Mouse (Mus musculus) common myeloid progenitor, adult 5-6 weeks (primary cell): ENCODE results near the gene Adcy5. TPM values are rescaled to one million over a fixed set of nuclear protein-coding genes. Genes with fewer than 3 reads are reported as not detected.

Experiments used
- ATAC-seq: replicated peaks from 2 replicates; pipeline ENCODE4 v1.8.0; 2016; ENCODE audit warnings: low read depth, mild to moderate bottlenecking, moderate TSS enrichment, inconsistent platforms; ENCODE audit not compliant: poor library complexity, severe bottlenecking
- total RNA-seq: library from RNA; stranded (forward); fragments of 200-1000, 187-1606 nt; gene quantifications from 2 replicates; pipeline ENCODE4 v1.2.3, GENCODE M21; 2017

Adcy5 gene
- total RNA-seq, 1 experiment from 2014 or later = not detected

DNA sequence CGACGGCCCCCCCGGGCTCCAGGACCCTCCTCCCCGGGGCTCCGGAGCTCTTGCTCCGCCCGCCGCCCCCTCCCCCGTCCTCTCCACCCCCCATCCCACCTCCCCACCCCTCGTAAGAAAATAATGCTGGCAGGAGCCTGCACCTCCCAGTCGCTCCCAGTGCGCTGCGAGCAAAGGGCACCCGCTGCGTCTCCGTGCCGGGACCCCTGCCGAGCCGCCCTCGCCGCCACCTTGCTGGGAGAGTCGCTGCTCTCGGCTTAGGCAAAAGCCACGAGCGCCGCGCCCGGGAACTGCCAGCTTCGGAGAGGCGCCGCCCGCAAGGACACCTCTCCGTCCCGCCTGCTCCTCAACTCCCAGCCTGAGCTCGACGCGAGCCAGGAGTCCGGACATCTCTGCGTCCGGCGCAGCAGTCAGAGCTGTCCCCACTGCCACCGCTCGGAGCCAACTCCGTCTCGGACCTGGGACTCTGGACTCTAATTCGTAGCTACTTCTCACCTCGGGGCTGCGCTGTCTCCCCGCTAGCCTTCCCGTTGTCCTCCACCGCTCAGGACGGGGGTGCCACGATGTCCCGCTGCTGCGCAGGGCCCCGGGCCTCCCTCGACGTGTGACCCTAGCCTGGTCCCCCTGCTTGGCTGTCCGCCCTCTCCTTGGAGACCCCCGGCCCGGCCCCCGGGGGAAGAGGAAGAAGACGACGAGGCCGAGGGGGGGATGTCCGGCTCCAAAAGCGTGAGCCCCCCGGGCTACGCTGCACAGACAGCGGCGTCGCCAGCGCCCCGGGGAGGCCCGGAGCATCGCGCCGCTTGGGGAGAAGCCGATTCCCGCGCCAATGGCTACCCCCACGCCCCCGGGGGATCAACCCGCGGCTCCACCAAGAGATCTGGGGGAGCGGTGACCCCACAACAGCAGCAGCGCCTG, 971 bp downstream of the Adcy5 start:
- no peak for ATAC-seq

DNA sequence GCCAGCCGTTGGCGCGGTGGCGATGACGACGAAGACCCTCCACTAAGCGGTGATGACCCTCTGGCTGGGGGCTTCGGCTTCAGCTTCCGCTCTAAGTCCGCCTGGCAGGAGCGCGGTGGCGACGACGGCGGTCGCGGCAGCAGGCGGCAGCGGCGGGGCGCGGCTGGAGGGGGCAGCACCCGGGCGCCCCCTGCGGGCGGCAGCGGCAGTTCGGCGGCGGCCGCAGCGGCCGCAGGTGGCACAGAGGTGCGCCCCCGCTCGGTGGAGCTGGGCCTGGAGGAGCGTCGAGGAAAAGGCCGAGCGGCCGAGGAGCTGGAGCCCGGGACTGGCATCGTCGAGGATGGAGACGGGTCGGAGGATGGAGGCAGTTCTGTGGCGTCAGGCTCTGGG, 1.6 kb downstream of the Adcy5 start:
- ATAC-seq = peak; percentile 52

DNA sequence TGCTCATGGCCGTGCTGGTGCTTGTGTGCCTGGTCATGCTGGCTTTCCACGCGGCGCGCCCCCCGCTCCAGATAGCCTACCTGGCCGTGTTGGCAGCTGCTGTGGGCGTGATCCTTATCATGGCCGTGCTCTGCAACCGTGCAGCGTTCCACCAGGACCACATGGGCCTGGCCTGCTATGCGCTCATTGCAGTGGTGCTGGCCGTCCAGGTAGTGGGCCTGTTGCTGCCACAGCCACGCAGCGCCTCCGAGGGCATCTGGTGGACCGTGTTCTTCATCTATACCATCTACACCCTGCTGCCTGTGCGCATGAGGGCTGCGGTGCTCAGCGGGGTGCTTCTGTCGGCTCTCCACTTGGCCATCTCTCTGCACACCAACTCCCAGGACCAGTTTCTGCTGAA, 2.2 kb downstream of the Adcy5 start:
- ATAC-seq = no peak

DNA sequence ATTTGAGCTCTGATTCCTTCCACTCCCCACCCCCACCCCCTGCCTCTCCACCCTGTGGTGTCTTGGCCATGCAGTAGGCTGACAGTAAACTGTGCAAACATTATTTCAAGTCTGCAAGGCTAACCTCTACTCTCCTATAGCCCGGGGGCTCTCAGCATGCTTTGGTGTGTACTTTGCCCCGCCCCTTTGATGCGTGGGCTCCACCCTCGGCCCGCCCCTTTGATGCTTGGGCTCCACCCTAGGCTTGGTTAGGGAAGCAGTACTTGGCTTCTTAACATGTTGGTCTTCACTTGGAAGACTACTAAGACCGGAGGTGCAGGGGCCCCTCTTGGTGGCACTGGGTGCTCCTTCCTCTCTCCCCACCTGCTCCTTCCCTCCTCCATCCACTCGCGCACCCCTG, 4.9 kb downstream of the Adcy5 start:
- no peak for ATAC-seq

DNA sequence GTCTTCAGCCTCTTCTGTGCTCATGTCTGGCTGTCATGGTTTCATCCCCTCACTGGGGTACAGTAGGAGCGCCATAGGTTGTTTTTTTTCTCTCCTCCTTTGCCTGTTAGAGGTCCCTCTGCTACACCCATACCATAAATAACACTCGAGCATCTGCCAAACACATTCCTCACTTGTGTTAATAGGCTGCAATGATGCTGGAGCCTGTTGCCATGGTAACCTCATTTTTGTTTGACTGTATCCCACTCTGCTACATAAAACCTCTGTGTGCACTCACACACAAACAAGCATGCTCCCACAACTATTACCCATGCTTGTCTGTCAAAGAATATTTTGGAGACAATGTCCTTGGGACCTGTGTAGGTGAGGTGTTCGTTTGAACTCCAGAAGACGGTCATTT, 5.3 kb downstream of the Adcy5 start:
- no peak for ATAC-seq

DNA sequence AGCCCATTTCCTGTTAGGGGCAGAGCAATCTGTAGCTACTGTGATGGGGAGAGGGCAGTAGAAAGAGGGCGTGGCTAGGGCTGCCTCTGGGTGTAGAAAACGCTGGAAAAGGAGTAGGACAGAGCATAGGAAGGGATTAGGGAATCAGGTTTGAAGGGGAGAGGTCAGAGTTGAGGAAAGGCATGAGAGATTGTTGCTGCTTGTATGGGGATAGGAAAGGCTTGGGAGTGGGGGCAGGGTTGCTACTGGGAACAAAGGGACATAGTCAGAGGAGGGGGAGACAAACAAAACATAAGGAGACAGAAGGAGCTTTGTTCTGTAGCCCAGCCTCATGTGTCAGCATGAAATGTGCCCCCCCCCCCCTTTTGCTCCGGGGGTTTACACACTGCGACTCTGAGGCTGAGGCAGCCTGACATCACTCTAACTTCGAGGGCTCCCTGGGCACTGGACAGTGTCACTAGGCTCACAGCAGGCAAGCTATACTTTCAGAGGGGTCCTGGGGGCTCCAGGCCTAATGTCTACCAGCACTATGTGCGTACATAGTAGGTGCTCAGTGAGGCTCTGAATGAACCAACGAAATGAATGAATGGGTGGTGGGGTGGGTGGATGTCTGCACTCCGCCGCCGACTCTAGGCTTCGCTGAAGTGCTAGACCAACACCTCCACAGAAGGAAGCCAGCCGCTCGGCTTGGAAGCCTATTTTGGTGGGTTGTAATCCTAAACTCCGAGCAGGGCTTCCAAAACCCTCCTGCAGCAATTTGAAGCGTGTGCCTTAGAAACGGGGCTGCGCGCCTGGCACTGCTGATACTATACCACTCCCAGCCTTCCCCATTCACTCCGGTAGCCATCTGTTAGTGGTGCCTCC, 9.9 kb downstream of the Adcy5 start:
- ATAC-seq = no peak

DNA sequence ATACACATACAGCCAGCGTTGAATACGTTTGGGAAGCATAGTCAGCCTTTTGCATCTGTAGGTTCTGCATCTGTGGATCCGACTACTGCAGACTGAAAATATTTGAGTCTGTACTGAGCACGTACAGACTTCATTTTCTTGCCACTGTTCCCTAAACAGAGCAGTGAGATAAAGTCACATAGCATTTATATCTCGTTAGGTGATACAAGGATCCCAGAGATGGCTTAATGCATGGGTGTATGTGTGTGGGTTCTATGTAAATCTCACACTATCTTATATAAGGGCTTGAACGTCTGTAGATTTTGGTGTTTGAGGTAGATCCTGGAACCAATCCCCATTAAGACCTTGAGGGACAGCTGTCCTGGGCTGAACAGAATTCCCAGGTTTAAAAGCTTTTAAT, 10.7 kb downstream of the Adcy5 start:
- ATAC-seq = no peak

DNA sequence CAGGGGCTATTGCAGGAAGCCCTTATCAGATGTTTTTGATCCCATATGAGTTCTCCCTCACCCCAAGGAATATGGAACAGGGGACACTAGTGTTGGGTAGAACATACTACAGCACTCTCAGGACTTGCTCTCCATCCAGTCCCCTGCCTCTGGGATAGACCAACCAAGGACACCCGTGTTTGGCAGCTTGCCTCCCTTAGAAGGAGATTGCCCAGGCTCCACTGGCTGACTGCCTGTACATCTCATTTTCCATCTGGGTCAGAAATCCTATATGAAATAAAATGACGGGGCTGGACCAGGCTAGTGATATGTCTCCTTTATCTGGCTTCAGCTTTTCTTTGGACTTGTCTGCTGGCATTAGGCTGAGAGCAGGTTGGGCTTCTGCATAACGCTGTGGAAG, 11.1 kb downstream of the Adcy5 start:
- no peak for ATAC-seq

DNA sequence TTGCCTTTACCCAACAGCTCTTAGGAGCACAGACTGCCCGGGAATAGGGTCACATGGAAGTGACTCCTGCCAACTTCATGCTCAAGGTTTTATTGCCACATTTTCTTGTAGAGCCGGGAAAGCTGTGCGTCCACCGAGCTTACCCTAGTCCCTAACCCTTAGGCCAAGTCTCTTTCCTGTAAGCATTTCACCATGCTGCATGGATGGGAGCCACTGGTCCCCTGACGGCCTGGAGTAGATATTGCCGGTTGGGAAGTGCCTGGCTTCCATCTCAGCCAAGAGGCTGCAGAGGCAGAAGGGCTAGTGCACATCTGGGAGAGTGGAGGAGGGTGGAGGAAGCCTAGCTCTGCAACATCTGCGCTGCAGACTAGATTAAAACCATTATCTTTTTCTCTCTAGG, 14.8 kb downstream of the Adcy5 start:
- no peak for ATAC-seq

DNA sequence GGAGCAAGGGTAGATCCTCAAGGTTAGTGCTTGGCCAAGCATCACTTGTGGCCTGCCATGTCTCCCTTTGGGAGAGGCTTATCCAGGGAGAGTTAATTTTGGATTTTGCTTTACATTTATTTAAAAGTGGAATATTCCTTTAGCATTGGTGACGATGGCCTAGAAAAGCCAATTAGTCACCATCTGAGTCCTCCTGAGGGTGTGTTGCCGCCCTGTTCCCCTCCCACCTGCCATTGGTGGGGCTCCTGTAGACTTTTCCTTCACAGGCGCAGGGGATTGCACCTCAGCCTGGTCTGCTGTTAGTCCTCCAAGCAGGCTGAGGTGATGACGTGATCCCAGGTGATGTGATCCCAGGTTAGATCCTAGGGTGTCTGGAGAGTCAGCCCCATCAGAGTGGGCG, 17.5 kb downstream of the Adcy5 start:
- no peak for ATAC-seq

DNA sequence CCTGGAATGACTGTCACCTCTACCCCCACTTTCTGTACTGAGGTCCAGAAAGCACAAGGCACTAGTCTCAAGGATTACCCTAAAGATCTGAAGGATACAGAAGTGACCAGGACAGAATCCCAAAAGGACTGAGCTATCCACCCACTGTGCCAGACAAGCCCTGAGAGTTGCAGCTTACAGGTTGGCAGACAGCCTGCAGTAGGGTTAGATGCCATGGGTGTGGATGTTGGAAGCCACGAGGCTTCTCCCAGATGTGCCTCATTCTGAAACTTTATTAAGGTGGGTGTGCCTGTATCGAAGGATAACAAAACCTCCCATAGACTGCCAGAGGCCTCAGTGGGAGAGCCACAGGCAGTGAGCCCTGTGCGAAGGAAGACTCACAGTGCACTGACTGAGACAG, 23.8 kb downstream of the Adcy5 start:
- no peak for ATAC-seq

DNA sequence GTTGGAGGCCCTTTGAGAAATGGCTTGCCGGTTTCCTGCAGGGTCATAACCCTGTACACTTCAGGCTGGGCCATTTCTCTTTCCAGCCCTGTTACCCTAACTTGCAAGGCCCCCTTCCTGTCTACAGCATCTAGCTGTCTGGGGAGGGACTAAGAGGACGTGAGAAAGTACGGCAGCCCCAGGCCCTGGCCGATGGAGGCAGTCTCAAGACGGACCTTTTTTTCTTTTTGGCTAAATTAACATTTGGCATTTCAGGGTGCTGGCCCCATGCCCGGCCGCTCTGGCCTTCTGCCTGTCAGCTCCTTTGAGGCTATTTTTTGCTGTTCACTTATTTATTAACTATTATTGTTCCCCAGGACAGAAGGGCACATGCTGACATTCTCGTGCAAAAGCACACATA, 24.4 kb downstream of the Adcy5 start:
- no peak for ATAC-seq

DNA sequence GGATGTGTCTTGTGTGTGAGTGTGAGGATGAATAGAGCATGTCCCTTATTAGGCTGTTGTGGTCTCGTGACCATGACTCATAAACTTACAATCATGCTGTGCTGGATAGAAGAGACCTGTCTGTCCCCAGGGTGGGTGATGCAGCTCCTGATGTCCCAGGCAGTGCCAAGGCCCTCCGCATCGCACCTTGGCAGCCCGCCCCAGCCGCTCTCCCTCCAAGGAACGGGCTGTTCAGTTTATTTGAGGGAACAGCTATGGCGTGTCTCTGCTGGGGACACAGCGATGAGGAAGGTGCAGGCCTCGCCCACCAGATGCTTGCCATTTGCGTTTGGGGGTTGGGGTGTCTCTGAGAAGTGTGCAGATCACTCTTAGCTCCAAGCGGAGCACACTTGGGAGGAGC, 28.5 kb downstream of the Adcy5 start:
- ATAC-seq = no peak

DNA sequence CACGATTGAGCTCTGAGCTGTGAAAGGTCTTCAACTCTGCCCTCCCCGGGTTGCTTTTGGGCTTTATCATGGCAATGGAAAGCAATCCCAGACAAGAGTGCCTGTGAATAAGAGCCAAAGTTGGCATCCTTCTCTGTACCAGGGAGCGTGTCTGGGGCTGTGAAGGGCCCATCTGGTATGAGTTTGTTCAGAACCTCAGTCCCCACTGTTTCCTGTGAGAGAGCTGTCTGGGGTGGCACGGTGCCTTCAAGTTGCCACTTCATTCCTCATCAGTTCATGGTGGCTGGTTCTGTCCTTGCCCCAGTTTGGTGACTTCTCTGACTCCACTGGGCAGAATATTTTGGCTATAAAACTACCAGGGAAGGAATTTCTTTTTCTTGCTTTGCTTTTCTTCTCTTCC, 33.4 kb downstream of the Adcy5 start:
- no peak for ATAC-seq

DNA sequence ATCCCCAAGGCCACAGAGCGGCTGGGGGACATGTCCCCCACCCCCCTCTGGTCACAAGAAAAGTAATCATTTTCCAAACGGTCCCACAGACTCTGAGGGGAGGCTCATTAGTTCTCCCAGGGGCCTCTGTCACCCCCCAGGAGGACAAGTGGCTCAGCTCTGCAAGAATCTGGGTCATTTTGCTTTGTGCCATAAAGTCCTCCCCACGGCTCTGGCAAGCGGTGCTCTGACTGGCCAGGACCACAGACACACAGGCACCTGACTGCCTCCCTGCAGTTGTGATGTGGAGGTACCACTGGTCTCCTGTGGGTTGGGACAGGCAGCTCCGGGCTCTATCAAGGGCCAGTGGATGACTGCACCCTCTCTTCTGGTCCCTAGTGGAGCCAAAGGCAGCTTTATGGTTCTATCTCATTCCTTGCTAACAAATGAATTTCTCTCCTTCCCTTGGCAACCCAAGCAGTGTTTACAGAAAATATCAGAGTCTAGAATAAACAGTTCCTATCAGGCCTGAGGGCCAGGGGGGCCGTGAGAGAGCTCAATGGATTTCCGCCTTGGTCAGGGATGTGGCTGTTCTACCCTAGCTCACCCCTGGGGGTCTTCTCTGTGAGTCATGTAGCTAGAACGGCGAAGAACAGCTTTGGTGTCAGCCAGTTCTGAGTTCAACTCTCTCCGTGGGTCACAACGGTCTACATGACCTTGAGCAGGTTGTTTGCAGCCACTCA, 34.9 kb downstream of the Adcy5 start:
- ATAC-seq = no peak

DNA sequence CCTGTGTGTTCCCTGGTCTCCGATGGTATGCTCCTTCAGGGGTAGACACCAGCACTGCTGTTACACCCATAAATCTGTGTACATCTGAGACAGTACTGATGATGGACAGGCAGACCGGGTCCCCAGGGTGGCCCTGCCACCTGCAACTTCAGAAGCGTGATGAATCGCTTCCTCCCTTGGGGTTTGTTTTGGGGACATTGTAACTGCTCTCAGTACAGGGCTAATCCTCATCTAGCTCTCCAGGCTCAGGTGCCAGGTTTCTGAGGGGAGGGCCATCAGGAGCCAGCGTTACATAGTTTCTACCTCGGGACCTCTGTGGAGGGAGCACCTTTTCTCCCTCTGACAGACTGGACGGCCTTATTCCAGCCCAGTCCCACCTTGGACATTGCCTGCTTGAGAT, 36.1 kb downstream of the Adcy5 start:
- ATAC-seq = no peak

DNA sequence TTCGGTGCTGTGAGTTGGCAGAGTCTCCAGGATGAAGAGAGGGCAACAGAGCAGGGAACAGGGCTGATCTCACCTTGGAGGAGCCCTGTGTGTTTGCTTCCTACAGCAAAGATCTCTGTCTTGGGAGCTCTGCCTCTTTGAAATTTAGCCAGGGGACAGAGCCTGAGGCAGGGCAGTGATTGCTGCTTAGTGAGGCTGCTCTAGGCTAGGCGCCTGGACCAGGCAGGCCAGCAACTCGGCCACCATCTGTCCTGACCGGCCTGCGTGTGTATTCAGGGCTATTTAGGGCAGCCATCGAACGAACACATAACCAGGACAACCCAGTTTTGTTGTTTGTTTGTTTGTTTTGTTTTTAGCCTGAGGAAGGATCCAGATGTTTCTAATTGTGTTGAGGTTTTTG, 36.6 kb downstream of the Adcy5 start:
- ATAC-seq = no peak

DNA sequence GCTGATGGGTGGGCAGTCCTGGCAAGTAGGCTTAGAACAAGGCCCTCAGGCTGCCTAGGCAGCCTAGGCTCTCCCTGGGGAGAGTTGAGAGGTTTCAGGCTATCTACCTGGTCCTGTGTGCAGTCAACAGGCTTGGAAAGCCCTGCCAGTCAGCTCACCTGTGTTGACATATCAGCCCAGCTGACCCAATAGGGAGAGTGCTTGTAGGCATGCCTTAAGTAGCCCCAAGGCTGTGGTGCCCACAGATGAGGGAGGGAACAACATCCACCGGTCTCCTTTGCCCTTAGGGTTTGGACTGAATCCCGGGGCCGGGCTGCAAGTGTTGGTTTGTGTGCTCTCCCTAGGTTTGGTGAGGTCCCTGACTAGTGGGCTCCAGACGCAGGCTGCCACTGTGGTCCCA, 37.8 kb downstream of the Adcy5 start:
- ATAC-seq = no peak

DNA sequence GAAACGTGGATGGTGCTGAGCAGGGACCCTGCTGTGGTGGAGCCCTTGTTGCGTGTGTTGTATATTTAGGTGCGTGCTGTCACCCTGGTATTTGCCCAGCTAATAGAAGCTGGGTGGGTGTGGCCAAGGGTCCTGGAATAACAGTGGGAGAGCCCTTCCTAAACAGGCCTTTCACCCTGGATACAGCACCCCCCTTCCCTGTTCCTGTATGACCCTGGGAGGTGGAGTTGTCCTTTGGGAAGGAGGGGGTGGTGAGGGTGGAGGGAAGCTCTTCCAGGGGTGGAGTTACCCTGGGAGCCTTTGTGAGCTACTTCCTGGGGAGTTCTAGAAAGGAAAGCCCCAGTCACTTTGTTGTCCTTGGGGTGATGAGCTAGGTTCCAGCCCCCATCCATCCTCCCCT, 38.7 kb downstream of the Adcy5 start:
- ATAC-seq = no peak

DNA sequence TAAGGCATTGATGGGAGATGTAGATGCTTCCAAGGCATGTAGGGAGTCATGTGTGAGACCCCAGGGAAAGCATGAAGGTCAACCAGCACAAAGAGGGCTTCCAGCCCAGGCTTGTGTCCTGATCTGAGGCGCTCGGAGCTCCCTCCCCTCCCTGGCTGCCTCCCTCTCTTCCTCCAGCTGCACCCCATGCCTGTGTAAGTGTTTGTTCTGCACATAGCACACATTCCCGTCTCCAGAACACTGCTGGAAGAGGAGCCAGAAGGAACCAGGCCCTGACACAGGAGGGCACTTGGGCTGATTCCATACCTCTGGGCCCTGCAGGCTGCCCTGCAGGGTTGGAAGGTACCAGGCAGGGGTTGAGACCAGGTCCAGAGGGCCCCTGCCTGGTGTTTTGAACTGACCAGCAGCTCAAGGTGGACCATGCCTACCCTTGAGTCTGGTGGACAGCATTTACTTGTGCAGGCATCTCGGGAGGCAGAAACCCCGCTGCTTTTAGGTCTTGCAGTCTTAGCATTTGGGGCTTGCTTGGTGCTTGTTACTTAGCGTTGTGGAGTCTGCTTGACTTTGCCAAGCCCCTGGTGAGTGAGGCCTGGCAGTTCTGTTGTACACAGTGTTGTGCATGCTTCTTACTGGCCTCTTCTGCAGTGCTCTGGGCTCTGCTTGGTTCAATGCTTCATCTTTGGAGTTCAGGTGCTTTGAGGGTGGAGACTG, 45.2 kb downstream of the Adcy5 start:
- no peak for ATAC-seq
